Mouse (Mus musculus) midbrain, embryonic 10.5 days (tissue): ENCODE results near the gene Atp2b2. TPM values are rescaled to one million over a fixed set of nuclear protein-coding genes. Genes with fewer than 3 reads are reported as not detected.

ENCODE experiments used
- DNase-seq: peaks from one replicate; pipeline ENCODE4 v3.0.0-alpha.2; 2017; ENCODE audit warnings: low spot score
- H3K27ac ChIP-seq: fragments of 300-500 bp; sonication (generic); replicated peaks from 2 replicates; pipeline ENCODE4 v1.5.1; 2016; ENCODE audit warnings: mild to moderate bottlenecking
- H3K27me3 ChIP-seq: fragments of 300-500 bp; sonication (generic); 2 replicates; pipeline ENCODE4 v1.6.1; 2016; ENCODE audit warnings: low read depth, mild to moderate bottlenecking; ENCODE audit not compliant: poor library complexity, severe bottlenecking
- H3K36me3 ChIP-seq: fragments of 300-500 bp; sonication (generic); 2 replicates; pipeline ENCODE4 v1.6.1; 2016; ENCODE audit warnings: mild to moderate bottlenecking, moderate library complexity
- H3K4me1 ChIP-seq: fragments of 300-500 bp; sonication (generic); 2 replicates; pipeline ENCODE4 v1.6.1; 2016
- H3K4me3 ChIP-seq: fragments of 300-500 bp; sonication (generic); 2 replicates; pipeline ENCODE4 v1.5.1; 2016; ENCODE audit warnings: mild to moderate bottlenecking, moderate library complexity
- H3K9me3 ChIP-seq: fragments of 300-500 bp; sonication (generic); replicated peaks from 2 replicates; pipeline ENCODE4 v1.6.1; 2016; ENCODE audit warnings: mild to moderate bottlenecking
- WGBS: fragments of 180-500 bp; shearing (Covaris S2); methylation state at CpG from one replicate; pipeline ENCODE4 v1.1.7; 2016; 5-methylcytosine and 5-hydroxymethylcytosine counted together
- polyA plus RNA-seq: library from polyadenylated mRNA; unstranded; fragments of >200 nt; fragmentation: Nextera tagmentation; extraction: Ambion mirVana; gene quantifications from 2 replicates; pipeline ENCODE4 v1.2.1, GENCODE M21; 2016

Atp2b2 gene
- polyA plus RNA-seq, 1 experiment from 2014 or later = 1.1 TPM

- DNase-seq = no peak
- no peaks in the 10 kb centered on the region for H3K4me1 ChIP-seq
- no peaks in the 10 kb centered on the region for H3K36me3 ChIP-seq
- H3K4me3 ChIP-seq = no peak overlapping the region
- H3K27me3 ChIP-seq = no peaks in the 10 kb centered on the region
- WGBS = 88% methylated on average over 7 of the region's 7 CpGs
- H3K9me3 ChIP-seq = no peaks in the 10 kb centered on the region
- H3K27ac ChIP-seq = no peak overlapping the region
These were observed 12.9 kb upstream of the Atp2b2 start for GRCm38 (mm10) chr6:114055311-114055710.

GRCm38 (mm10) chr6:114044962-114045361 is 2.5 kb upstream of the Atp2b2 start:
- 82% methylated on average over 8 of the region's 8 CpGs for WGBS
- H3K9me3 ChIP-seq = no peaks in the 10 kb centered on the region
- H3K27ac ChIP-seq = no peak overlapping the region
- H3K4me1 ChIP-seq = peaks cover 15% of the 10 kb centered on the region
- DNase-seq = no peak
- H3K4me3 ChIP-seq = no peak overlapping the region
- H3K36me3 ChIP-seq = no peaks in the 10 kb centered on the region
- peaks cover 53% of the 10 kb centered on the region for H3K27me3 ChIP-seq

GRCm38 (mm10) chr6:114042836-114043235 is 423 bp upstream of the Atp2b2 start:
- no peak for DNase-seq
- H3K27ac ChIP-seq = no peak overlapping the region
- peaks cover 73% of the 10 kb centered on the region for H3K27me3 ChIP-seq
- no peaks in the 10 kb centered on the region for H3K9me3 ChIP-seq
- H3K4me3 ChIP-seq = no peak overlapping the region
- H3K4me1 ChIP-seq = peaks cover 15% of the 10 kb centered on the region
- WGBS = 89% methylated on average over 7 of the region's 7 CpGs
- no peaks in the 10 kb centered on the region for H3K36me3 ChIP-seq

- Histone ChIP-seq H3K27ac (no peak overlapping the region; the same call in 1 of the 2 replicates), H3K4me1 (peaks cover 15% of the 10 kb centered on the region), H3K4me3 (peak overlapping the region; percentile 71), H3K36me3 (no peaks in the 10 kb centered on the region), H3K27me3 (peaks cover 75% of the 10 kb centered on the region), H3K9me3 (no peaks in the 10 kb centered on the region)
- DNase-seq = peak; percentile 20
- WGBS = 3% methylated on average over 8 of the region's 52 CpGs
These were observed 515 bp downstream of the Atp2b2 start for GRCm38 (mm10) chr6:114041911-114042284.

GRCm38 (mm10) chr6:114041097-114041910 is 1.1 kb downstream of the Atp2b2 start:
- peaks cover 75% of the 10 kb centered on the region for H3K27me3 ChIP-seq
- WGBS = 2% methylated on average over 37 of the region's 39 CpGs
- H3K27ac ChIP-seq = 0 out of 2 replicates have a peak overlapping the region, but pooled peaks have one; percentile 57
- DNase-seq = peak; percentile 40
- H3K9me3 ChIP-seq = no peaks in the 10 kb centered on the region
- H3K4me1 ChIP-seq = peaks cover 15% of the 10 kb centered on the region
- H3K4me3 ChIP-seq = peak overlapping the region; percentile 71
- H3K36me3 ChIP-seq = no peaks in the 10 kb centered on the region

DNA sequence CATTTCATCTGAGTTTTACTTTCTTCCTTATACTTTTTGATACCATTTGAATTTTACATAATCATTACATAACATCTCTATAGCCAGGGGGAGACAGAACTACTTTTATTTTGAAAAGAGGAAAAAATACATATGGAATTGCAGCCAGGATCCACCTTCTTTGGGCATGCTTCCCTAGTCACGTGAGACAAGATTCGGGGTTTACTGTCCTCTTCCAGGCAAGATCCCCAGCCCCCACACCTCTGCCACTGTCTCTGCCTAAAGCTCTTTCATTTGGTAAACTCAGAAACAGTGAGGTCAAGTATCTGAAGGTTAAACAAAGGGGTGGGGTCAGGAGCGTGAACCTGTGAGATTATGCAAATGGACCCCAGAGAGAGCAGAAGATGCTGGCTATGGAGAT is 6.7 kb downstream of the Atp2b2 start:
- H3K27ac ChIP-seq = no peak overlapping the region
- DNase-seq = no peak
- peaks cover 5% of the 10 kb centered on the region for H3K4me1 ChIP-seq
- H3K9me3 ChIP-seq = no peaks in the 10 kb centered on the region
- H3K36me3 ChIP-seq = no peaks in the 10 kb centered on the region
- H3K4me3 ChIP-seq = no peak overlapping the region
- peaks cover 29% of the 10 kb centered on the region for H3K27me3 ChIP-seq
- WGBS = 47% methylated on average over 3 of the region's 3 CpGs

DNA sequence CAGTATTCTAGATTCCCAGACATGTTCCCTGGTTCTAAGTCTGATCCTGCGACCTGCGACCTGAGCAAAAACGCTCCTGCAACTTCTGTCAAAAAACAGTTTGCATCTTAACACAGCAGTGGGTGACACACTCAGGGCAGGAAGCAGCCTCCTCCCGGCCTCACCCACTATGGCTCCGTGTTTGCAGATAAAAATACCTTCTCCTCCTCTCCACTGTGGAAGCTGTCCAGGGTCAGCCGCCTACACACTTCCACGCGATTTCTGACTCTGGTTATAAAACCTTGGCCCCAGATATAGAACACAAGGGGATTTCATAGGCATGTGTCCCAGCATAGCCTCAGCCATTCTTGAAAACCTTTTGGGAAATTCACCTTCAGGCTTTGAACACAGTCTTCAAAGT is 9.6 kb downstream of the Atp2b2 start:
- Histone ChIP-seq H3K4me1 (peaks cover 5% of the 10 kb centered on the region), H3K27me3 (0 out of 2 replicates have a peak, but pooled peaks cover 1% of the 10 kb centered on the region), H3K4me3 (no peak overlapping the region), H3K27ac (no peak overlapping the region), H3K9me3 (no peaks in the 10 kb centered on the region), H3K36me3 (no peaks in the 10 kb centered on the region)
- 89% methylated on average over 8 of the region's 8 CpGs for WGBS
- no peak for DNase-seq

DNA sequence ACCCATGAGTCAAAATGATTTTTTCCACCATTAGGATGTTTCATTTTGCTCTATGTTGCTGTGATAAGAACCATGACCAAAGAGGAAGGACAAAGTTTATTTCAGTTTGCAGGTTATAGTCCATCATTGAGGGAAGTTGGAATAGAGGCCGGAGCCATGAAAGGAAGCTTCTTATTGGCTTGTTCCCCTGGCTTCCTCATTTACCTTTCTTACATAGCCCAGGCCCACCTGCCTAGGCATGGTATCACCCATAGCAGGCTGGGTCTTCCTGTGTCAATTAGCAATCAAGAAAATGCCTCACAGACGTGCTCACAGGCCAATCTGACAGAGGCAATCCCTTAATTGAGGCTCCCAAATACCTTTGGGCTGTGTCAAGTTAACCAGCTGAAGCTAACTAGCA is 18.6 kb downstream of the Atp2b2 start:
- no peak for DNase-seq
- Histone ChIP-seq H3K36me3 (no peaks in the 10 kb centered on the region), H3K4me3 (no peak overlapping the region), H3K27ac (no peak overlapping the region), H3K27me3 (no peaks in the 10 kb centered on the region), H3K9me3 (no peaks in the 10 kb centered on the region), H3K4me1 (peaks cover 3% of the 10 kb centered on the region; the same call in 1 of the 2 replicates)
- 82% methylated on average over 2 of the region's 2 CpGs for WGBS

DNA sequence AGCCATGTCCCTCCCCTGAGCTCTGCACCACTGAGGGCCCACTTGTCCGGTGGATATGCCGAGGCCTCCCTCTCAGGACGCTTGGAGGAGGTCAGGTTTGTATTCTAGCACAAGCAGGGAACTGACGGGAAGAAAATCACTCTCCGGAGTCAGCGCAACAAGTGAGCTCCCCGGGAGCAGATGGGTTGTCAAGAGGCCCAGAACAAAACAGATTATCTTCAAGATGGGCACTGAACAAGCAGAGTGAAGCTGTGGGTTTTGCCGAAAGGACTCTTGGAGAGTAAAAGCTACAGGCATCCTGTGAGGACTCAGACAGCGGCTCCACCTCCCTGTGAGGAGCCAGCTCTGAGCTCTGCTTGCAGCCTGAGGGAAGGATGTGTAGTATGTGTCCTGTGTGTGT is 20.3 kb downstream of the Atp2b2 start:
- Histone ChIP-seq H3K9me3 (no peaks in the 10 kb centered on the region), H3K4me3 (no peak overlapping the region), H3K36me3 (no peaks in the 10 kb centered on the region), H3K4me1 (peaks cover 3% of the 10 kb centered on the region; the same call in 1 of the 2 replicates), H3K27ac (no peak overlapping the region), H3K27me3 (no peaks in the 10 kb centered on the region)
- WGBS = 79% methylated on average over 9 of the region's 9 CpGs
- DNase-seq = no peak

GRCm38 (mm10) chr6:114013801-114014200 is 28.6 kb downstream of the Atp2b2 start:
- DNase-seq = no peak
- Histone ChIP-seq H3K36me3 (no peaks in the 10 kb centered on the region), H3K27me3 (peaks cover 3% of the 10 kb centered on the region; the same call in 1 of the 2 replicates), H3K9me3 (no peaks in the 10 kb centered on the region), H3K4me3 (no peak overlapping the region), H3K4me1 (peaks cover 10% of the 10 kb centered on the region), H3K27ac (no peak overlapping the region)
- 75% methylated on average over 5 of the region's 5 CpGs for WGBS

DNA sequence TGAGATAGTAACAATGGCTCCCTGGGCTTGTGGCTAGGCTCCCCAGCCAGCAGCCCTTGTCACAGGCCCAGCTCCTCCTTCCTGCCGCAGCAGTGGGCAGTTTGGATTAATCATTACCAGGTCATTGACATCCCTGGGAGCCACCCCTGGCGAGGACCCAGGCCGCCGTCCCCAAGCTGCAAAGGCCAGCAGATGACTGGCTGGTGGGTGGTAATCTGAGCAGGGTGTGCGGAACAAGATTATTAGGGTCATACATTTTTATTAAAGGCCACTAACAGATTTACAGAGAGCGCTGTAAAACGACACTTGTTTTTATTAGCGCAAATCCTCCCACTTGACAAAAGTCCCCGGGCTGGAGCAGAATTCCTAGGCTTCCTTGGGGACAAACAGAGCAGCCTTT is 29.6 kb downstream of the Atp2b2 start:
- H3K36me3 ChIP-seq = no peaks in the 10 kb centered on the region
- DNase-seq = no peak
- H3K27ac ChIP-seq = no peak overlapping the region
- H3K27me3 ChIP-seq = peaks cover 3% of the 10 kb centered on the region; the same call in 1 of the 2 replicates
- H3K9me3 ChIP-seq = no peaks in the 10 kb centered on the region
- WGBS = 37% methylated on average over 9 of the region's 9 CpGs
- H3K4me3 ChIP-seq = no peak overlapping the region
- H3K4me1 ChIP-seq = peaks cover 10% of the 10 kb centered on the region

GRCm38 (mm10) chr6:114011976-114012375 is 30.4 kb downstream of the Atp2b2 start:
- no peaks in the 10 kb centered on the region for H3K9me3 ChIP-seq
- H3K36me3 ChIP-seq = no peaks in the 10 kb centered on the region
- 88% methylated on average over 6 of the region's 6 CpGs for WGBS
- peaks cover 3% of the 10 kb centered on the region; the same call in 1 of the 2 replicates for H3K27me3 ChIP-seq
- no peak overlapping the region for H3K4me3 ChIP-seq
- DNase-seq = no peak
- no peak overlapping the region for H3K27ac ChIP-seq
- peaks cover 10% of the 10 kb centered on the region for H3K4me1 ChIP-seq

GRCm38 (mm10) chr6:114003796-114004195 is 38.6 kb downstream of the Atp2b2 start:
- H3K27ac ChIP-seq = no peak overlapping the region

More at GRCm38 (mm10) chr6:114003796-114004195, 38.6 kb downstream of the Atp2b2 start:
- H3K4me3 ChIP-seq = no peak overlapping the region
- H3K36me3 ChIP-seq = no peaks in the 10 kb centered on the region
- WGBS = 78% methylated on average over 3 of the region's 3 CpGs
- no peak for DNase-seq
- H3K4me1 ChIP-seq = no peaks in the 10 kb centered on the region
- 0 out of 2 replicates have a peak, but pooled peaks cover 5% of the 10 kb centered on the region for H3K27me3 ChIP-seq
- H3K9me3 ChIP-seq = no peaks in the 10 kb centered on the region
